Mouse (Mus musculus) olfactory bulb, adult 2 months (tissue): Measurements from ENCODE around the gene Man2b2. TPM values are rescaled to one million over a fixed set of nuclear protein-coding genes. Genes with fewer than 3 reads are reported as not detected.

Experiments used
- H3K27ac ChIP-seq: fragments of 200-500 bp; 2 replicates; pipeline ENCODE4 v1.5.1; 2012; ENCODE audit warnings: low read depth, low read length; ENCODE audit not compliant: insufficient read depth
- H3K4me1 ChIP-seq: fragments of 200-500 bp; 2 replicates; pipeline ENCODE4 v1.6.1; 2012; ENCODE audit warnings: low read length; ENCODE audit not compliant: control insufficient read depth, insufficient read depth
- H3K4me3 ChIP-seq: fragments of 200-500 bp; 2 replicates; pipeline ENCODE4 v1.5.1; 2012; ENCODE audit warnings: mild to moderate bottlenecking, low read depth, low read length, moderate library complexity; ENCODE audit not compliant: insufficient read depth
- CTCF ChIP-seq: fragments of 200-500 bp; IDR thresholded peaks from 2 replicates; pipeline ENCODE4 v1.5.1; 2012; ENCODE audit warnings: low read depth, mild to moderate bottlenecking, low read length, moderate library complexity; ENCODE audit not compliant: insufficient read depth
- POLR2A ChIP-seq: fragments of 200-500 bp; IDR thresholded peaks from 2 replicates; pipeline ENCODE4 v1.6.1; 2012; ENCODE audit warnings: mild to moderate bottlenecking, low read depth, low read length, moderate library complexity; ENCODE audit not compliant: insufficient read depth
- WGBS: fragments of 180-500 bp; shearing (Covaris S2); methylation state at CpG from one replicate; pipeline ENCODE4 v1.1.7; 2018; 5-methylcytosine and 5-hydroxymethylcytosine counted together
- polyA plus RNA-seq: library from polyadenylated mRNA; stranded (reverse); fragments of >200 nt; gene quantifications from 2 replicates; pipeline ENCODE4 v1.2.4, GENCODE M21; 2012; ENCODE audit warnings: low replicate concordance; ENCODE audit not compliant: missing spikeins, insufficient read depth, insufficient read length

Man2b2 gene
- polyA plus RNA-seq, 1 experiment: not detected

GRCm38 (mm10) chr5:36766958-36767703 is 63.3 kb downstream of the Man2b2 start:
- Histone ChIP-seq H3K4me3 (no peak overlapping the region), H3K4me1 (peaks cover 11% of the 10 kb centered on the region; the same call in 1 of the 2 replicates), H3K27ac (no peak overlapping the region)
- TF ChIP-seq CTCF: no peak
- TF ChIP-seq POLR2A: no peak
- WGBS: 34% methylated on average over 10 of the region's 10 CpGs

GRCm38 (mm10) chr5:36759848-36760247 is 70.6 kb downstream of the Man2b2 start:
- H3K4me3 ChIP-seq: no peak overlapping the region
- TF ChIP-seq POLR2A (no peak), CTCF (no peak)
- peaks cover 6% of the 10 kb centered on the region; the same call in 1 of the 2 replicates for H3K4me1 ChIP-seq
- H3K27ac ChIP-seq: no peak overlapping the region
- 78% methylated on average over 4 of the region's 4 CpGs for whole genome bisulfite sequencing

DNA sequence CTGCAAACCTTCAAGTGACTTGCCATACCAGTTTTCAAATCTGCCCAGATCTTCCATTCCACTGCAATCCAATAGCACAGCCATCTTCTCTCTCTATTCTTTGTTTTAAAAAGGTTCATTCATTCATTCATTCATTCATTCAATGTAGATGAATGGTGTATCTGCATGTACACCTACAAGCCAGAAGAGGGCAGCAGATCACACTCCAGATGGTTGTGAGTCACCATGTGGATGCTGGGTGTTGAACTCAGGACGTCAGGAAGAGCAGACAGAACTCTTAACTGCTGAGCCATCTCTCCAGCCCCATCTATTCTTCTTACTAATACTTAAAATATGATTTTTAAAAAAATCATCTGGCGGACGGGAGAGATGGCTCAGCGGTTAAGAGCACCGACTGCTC is 73.4 kb downstream of the Man2b2 start:
- Histone ChIP-seq H3K4me1 (no peaks in the 10 kb centered on the region), H3K27ac (no peak overlapping the region), H3K4me3 (no peak overlapping the region)
- TF ChIP-seq CTCF (no peak), POLR2A (no peak)
- 68% methylated on average over 5 of the region's 5 CpGs for WGBS

Other genes with a start within 250 kb of the Man2b2 start
- gene Tbc1d14, start 237.4 kb downstream of the Man2b2 start, polyA plus RNA-seq: not detected in 2 replicates
- 145 and 356 TPM in 2 replicates for gene D5Ertd579e, start 134.6 kb downstream of the Man2b2 start, polyA plus RNA-seq
- gene Bloc1s4, start 82.0 kb downstream of the Man2b2 start, polyA plus RNA-seq: not detected in 2 replicates
- 561 TPM in 1 of 2 replicates, not detected in the other for gene Mrfap1, start 33.9 kb downstream of the Man2b2 start, polyA plus RNA-seq
- gene Ppp2r2c, start 37.9 kb upstream of the Man2b2 start, polyA plus RNA-seq: 124 TPM in 1 of 2 replicates, not detected in the other
- gene Wfs1, start 158.6 kb upstream of the Man2b2 start, polyA plus RNA-seq: not detected in 2 replicates